Mouse (Mus musculus) lung, embryonic 14.5 days (tissue): ENCODE measurements around the gene 1700029I15Rik. TPM values are rescaled to one million over a fixed set of nuclear protein-coding genes. Genes with fewer than 3 reads are reported as not detected.

Source experiments
- ATAC-seq: fragments of 200-750 bp; cut with Nextera tagmentation; 2 replicates; pipeline ENCODE4 v1.8.0; 2017; ENCODE audit warnings: mild to moderate bottlenecking, moderate TSS enrichment, moderate library complexity; ENCODE audit not compliant: insufficient read depth
- DNase-seq: peaks from one replicate; pipeline ENCODE4 v3.0.0-alpha.2; 2015
- H3K27ac ChIP-seq: fragments of 300-500 bp; sonication (generic); 2 replicates; pipeline ENCODE4 v1.5.1; 2014; ENCODE audit warnings: low read depth, mild to moderate bottlenecking, moderate library complexity
- H3K27me3 ChIP-seq: fragments of 300-500 bp; sonication (generic); 2 replicates; pipeline ENCODE4 v1.6.1; 2014; ENCODE audit warnings: low read length, control low read depth; ENCODE audit not compliant: insufficient read depth
- H3K36me3 ChIP-seq: fragments of 300-500 bp; sonication (generic); 2 replicates; pipeline ENCODE4 v1.6.1; 2014; ENCODE audit warnings: control low read depth; ENCODE audit not compliant: insufficient read depth
- H3K4me1 ChIP-seq: fragments of 300-500 bp; sonication (generic); 2 replicates; pipeline ENCODE4 v1.6.1; 2014; ENCODE audit warnings: antibody characterized with exemption, control low read depth; ENCODE audit not compliant: insufficient read depth
- H3K4me2 ChIP-seq: fragments of 300-500 bp; sonication (generic); 2 replicates; pipeline ENCODE4 v1.6.1; 2014; ENCODE audit warnings: mild to moderate bottlenecking
- H3K4me3 ChIP-seq: fragments of 300-500 bp; sonication (generic); 2 replicates; pipeline ENCODE4 v1.5.1; 2014; ENCODE audit warnings: low read depth, low read length
- H3K9ac ChIP-seq: fragments of 300-500 bp; sonication (generic); 2 replicates; pipeline ENCODE4 v1.6.1; 2014
- H3K9me3 ChIP-seq: fragments of 300-500 bp; sonication (generic); 2 replicates; pipeline ENCODE4 v1.6.1; 2016; ENCODE audit warnings: low read depth, low read length, control low read depth
- CTCF ChIP-seq: IDR thresholded peaks from 2 replicates; pipeline ENCODE4 v1.5.1; 2016; ENCODE audit warnings: antibody characterized with exemption, low read depth
- WGBS: fragments of 180-500 bp; shearing (Covaris S2); extraction: QIAGEN DNeasy Blood & Tissue Kit; methylation state at CpG from one replicate; pipeline ENCODE4 v1.1.7; 2014; 5-methylcytosine and 5-hydroxymethylcytosine counted together
- polyA plus RNA-seq: library from polyadenylated mRNA; unstranded; fragments of >200 nt; fragmentation: Nextera tagmentation; extraction: Ambion mirVana; gene quantifications from 2 replicates; pipeline ENCODE4 v1.2.1, GENCODE M21; 2014

Gene 1700029I15Rik
- polyA plus RNA-seq, 1 experiment from 2014 or later, result 1.1 TPM

GRCm38 (mm10) chr2:92423702-92424461, 41.5 kb downstream of the 1700029I15Rik start:
- Histone ChIP-seq H3K4me1 (peaks cover 23% of the 10 kb centered on the region), H3K36me3 (peaks cover 69% of the 10 kb centered on the region)
- WGBS, result 74% methylated on average over 9 of the region's 9 CpGs

GRCm38 (mm10) chr2:92424462-92425308, 42.3 kb downstream of the 1700029I15Rik start:
- WGBS, result 66% methylated on average over 9 of the region's 9 CpGs
- H3K4me3 ChIP-seq, result no peak overlapping the region
- ATAC-seq (peak; percentile 68), DNase-seq (peak; percentile 68)
- H3K27me3 ChIP-seq, result no peaks in the 10 kb centered on the region
- peak overlapping the region; percentile 8; the same call in 1 of the 2 replicates for H3K4me2 ChIP-seq
- no peak for TF ChIP-seq CTCF
- H3K9ac ChIP-seq, result no peak overlapping the region
- no peaks in the 10 kb centered on the region for H3K9me3 ChIP-seq
- peaks cover 28% of the 10 kb centered on the region for H3K4me1 ChIP-seq
- H3K27ac ChIP-seq, result peak overlapping the region; percentile 94
- peaks cover 64% of the 10 kb centered on the region for H3K36me3 ChIP-seq

More at GRCm38 (mm10) chr2:92423702-92424461, 41.5 kb downstream of the 1700029I15Rik start:
- peak overlapping the region; percentile 94 for H3K27ac ChIP-seq
- no peaks in the 10 kb centered on the region for H3K9me3 ChIP-seq
- peak; percentile 67 for DNase-seq
- no peak overlapping the region for H3K9ac ChIP-seq
- H3K4me3 ChIP-seq, result no peak overlapping the region
- ATAC-seq, result peak; percentile 36
- no peaks in the 10 kb centered on the region for H3K27me3 ChIP-seq
- TF ChIP-seq CTCF, result no peak
- peak overlapping the region; percentile 8; the same call in 1 of the 2 replicates for H3K4me2 ChIP-seq

- no peak overlapping the region for H3K4me3 ChIP-seq
- DNase-seq (no peak), ATAC-seq (0 out of 2 replicates have a peak, but pooled peaks have one; percentile 5)
- no peak for TF ChIP-seq CTCF
- no peak overlapping the region for H3K9ac ChIP-seq
- H3K4me1 ChIP-seq, result peaks cover 28% of the 10 kb centered on the region
- no peaks in the 10 kb centered on the region for H3K27me3 ChIP-seq
- H3K27ac ChIP-seq, result peak overlapping the region; percentile 60
- no peak overlapping the region for H3K4me2 ChIP-seq
- H3K36me3 ChIP-seq, result peaks cover 58% of the 10 kb centered on the region
- WGBS, result 76% methylated on average over 4 of the region's 4 CpGs
- H3K9me3 ChIP-seq, result no peaks in the 10 kb centered on the region
Measured at GRCm38 (mm10) chr2:92425366-92425765, 43.0 kb downstream of the 1700029I15Rik start.

GRCm38 (mm10) chr2:92426426-92426825, 44.1 kb downstream of the 1700029I15Rik start:
- Histone ChIP-seq H3K27me3 (no peaks in the 10 kb centered on the region), H3K4me3 (no peak overlapping the region), H3K4me1 (peaks cover 34% of the 10 kb centered on the region), H3K9me3 (no peaks in the 10 kb centered on the region), H3K9ac (no peak overlapping the region), H3K36me3 (peaks cover 48% of the 10 kb centered on the region), H3K27ac (peak overlapping the region; percentile 5; the same call in 1 of the 2 replicates), H3K4me2 (no peak overlapping the region)
- WGBS, result 75% methylated on average over 3 of the region's 3 CpGs
- no peak for ATAC-seq
- no peak for DNase-seq
- no peak for TF ChIP-seq CTCF

GRCm38 (mm10) chr2:92427882-92428281, 45.5 kb downstream of the 1700029I15Rik start:
- ATAC-seq, result peak; percentile 72
- no peak for TF ChIP-seq CTCF

GRCm38 (mm10) chr2:92430089-92430488, 47.8 kb downstream of the 1700029I15Rik start:
- H3K36me3 ChIP-seq, result peaks cover 14% of the 10 kb centered on the region; the same call in 1 of the 2 replicates
- peak overlapping the region; percentile 0; the same call in 1 of the 2 replicates for H3K27ac ChIP-seq
- H3K4me3 ChIP-seq, result no peak overlapping the region
- WGBS, result 50% methylated on average over 2 of the region's 2 CpGs
- DNase-seq, result no peak
- H3K9ac ChIP-seq, result no peak overlapping the region
- ATAC-seq, result no peak
- H3K27me3 ChIP-seq, result no peaks in the 10 kb centered on the region
- H3K4me1 ChIP-seq, result peaks cover 45% of the 10 kb centered on the region
- TF ChIP-seq CTCF, result no peak
- H3K9me3 ChIP-seq, result no peaks in the 10 kb centered on the region
- no peak overlapping the region for H3K4me2 ChIP-seq

More at GRCm38 (mm10) chr2:92427882-92428281, 45.5 kb downstream of the 1700029I15Rik start:
- DNase-seq, result peak; percentile 86
- 0 out of 2 replicates have a peak overlapping the region, but pooled peaks have one; percentile 3 for H3K4me2 ChIP-seq
- peaks cover 33% of the 10 kb centered on the region for H3K36me3 ChIP-seq
- no peak overlapping the region for H3K4me3 ChIP-seq
- 34% methylated on average over 6 of the region's 6 CpGs for WGBS
- H3K27me3 ChIP-seq, result no peaks in the 10 kb centered on the region
- H3K9me3 ChIP-seq, result no peaks in the 10 kb centered on the region
- H3K27ac ChIP-seq, result peak overlapping the region; percentile 61
- H3K4me1 ChIP-seq, result peaks cover 48% of the 10 kb centered on the region
- H3K9ac ChIP-seq, result no peak overlapping the region
